Mouse (Mus musculus) testis, adult 2 months (tissue): ENCODE measurements at regions not wholly inside any gene's neighbourhood (a gene's known extent, or its start where the extent isn't known, plus 50 kb on each side); places are given as distances from the start of the nearest gene placed in this dataset.

Experiments
- CTCF ChIP-seq: fragments of 200-500 bp; IDR thresholded peaks from 2 replicates; pipeline ENCODE4 v1.5.1; 2012; ENCODE audit warnings: low read depth, mild to moderate bottlenecking, inconsistent platforms, low read length, moderate library complexity; ENCODE audit not compliant: control insufficient read depth, insufficient read depth, insufficient replicate concordance
- POLR2A ChIP-seq: fragments of 200-500 bp; IDR thresholded peaks from 2 replicates; pipeline ENCODE4 v1.6.1; 2012; ENCODE audit warnings: low read depth, mild to moderate bottlenecking, inconsistent platforms, low read length, moderate library complexity; ENCODE audit not compliant: control insufficient read depth

GRCm38 (mm10) chr4:33552856-33553255 lies 242.7 kb downstream of the Rngtt start:
- TF ChIP-seq CTCF (no peak), POLR2A (no peak)
